Mouse (Mus musculus) cerebellum, postnatal 14 days (tissue): Measurements from ENCODE around the gene Syvn1.

Source experiments
- DNase-seq, 2 experiments: peaks; one replicate each; pipeline ENCODE4 v3.0.0; 2021; ENCODE audit warnings: mixed read lengths in 2 of 2

Gene Syvn1

GRCm38 (mm10) chr19:6046294-6047153 is at the start of gene Syvn1:
Syvn1 (plus strand) TSS chr19:6046576.
- DNase-seq = peak; percentile 93 to 94

- DNase-seq = no peak
These were observed 48.2 kb upstream of the Syvn1 start for GRCm38 (mm10) chr19:5998180-5998579.

GRCm38 (mm10) chr19:5999969-6000368 is 46.4 kb upstream of the Syvn1 start:
- no peak for DNase-seq

GRCm38 (mm10) chr19:6005541-6005940 is 40.8 kb upstream of the Syvn1 start:
- DNase-seq = no peak

- no peak for DNase-seq
These were observed 39.4 kb upstream of the Syvn1 start for GRCm38 (mm10) chr19:6007013-6007412.

GRCm38 (mm10) chr19:6009137-6009536 is 37.2 kb upstream of the Syvn1 start:
- DNase-seq = no peak

- DNase-seq = no peak
These were observed 32.7 kb upstream of the Syvn1 start for GRCm38 (mm10) chr19:6013691-6014090.

- DNase-seq = peak; percentile 48 to 54
These were observed 31.3 kb upstream of the Syvn1 start for GRCm38 (mm10) chr19:6014991-6015510.

- DNase-seq = peak; percentile 67 to 68
These were observed 30.7 kb upstream of the Syvn1 start, which contains the start of gene Capn1 for GRCm38 (mm10) chr19:6015511-6016315. Capn1 (minus strand) TSS chr19:6015897.

- DNase-seq = peak in 1 of 2 experiments; percentile 22
These were observed 29.8 kb upstream of the Syvn1 start for GRCm38 (mm10) chr19:6016532-6016931.

- peak; percentile 89 to 95 for DNase-seq
These were observed 28.0 kb upstream of the Syvn1 start for GRCm38 (mm10) chr19:6018142-6019089.

GRCm38 (mm10) chr19:6020276-6020675 is 26.1 kb upstream of the Syvn1 start:
- no peak for DNase-seq

- no peak for DNase-seq
These were observed 23.3 kb upstream of the Syvn1 start for GRCm38 (mm10) chr19:6023059-6023458.

- DNase-seq = no peak
These were observed 22.4 kb upstream of the Syvn1 start for GRCm38 (mm10) chr19:6023930-6024329.

GRCm38 (mm10) chr19:6028991-6029390 is 17.4 kb upstream of the Syvn1 start:
- no peak for DNase-seq

GRCm38 (mm10) chr19:6029426-6029825 is 16.9 kb upstream of the Syvn1 start:
- DNase-seq = no peak

- DNase-seq = no peak
These were observed 15.7 kb upstream of the Syvn1 start for GRCm38 (mm10) chr19:6030520-6031280.

GRCm38 (mm10) chr19:6035966-6036585 is 10.3 kb upstream of the Syvn1 start:
- DNase-seq = no peak

- DNase-seq = no peak
These were observed 8.7 kb upstream of the Syvn1 start for GRCm38 (mm10) chr19:6037695-6038094.

GRCm38 (mm10) chr19:6038326-6038725 is 8.1 kb upstream of the Syvn1 start:
- DNase-seq = peak in 1 of 2 experiments; percentile 57

- no peak for DNase-seq
These were observed 6.4 kb upstream of the Syvn1 start for GRCm38 (mm10) chr19:6040002-6040401.
